Comparison of ENCODE assay signal across 8 mouse cellular contexts in the genomic region with DNA sequence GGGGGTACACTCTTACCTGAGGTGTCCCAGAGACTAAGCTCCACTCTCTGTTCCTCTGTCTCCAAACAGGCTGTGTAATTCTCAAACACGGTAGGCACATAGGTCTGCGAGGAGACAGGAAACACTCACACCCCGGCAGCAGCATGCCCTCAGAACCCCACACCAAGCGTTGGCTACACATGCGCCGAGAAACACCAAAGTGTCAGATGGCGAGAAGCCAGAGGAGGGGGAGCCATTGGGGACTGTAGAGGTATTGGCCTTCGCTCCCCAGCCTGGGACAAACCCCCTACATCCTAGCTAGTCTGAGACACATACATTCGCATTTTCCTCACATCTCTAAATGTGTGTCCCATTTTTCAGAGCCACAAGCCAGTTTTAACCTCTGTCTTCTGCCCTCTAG. TPM values are rescaled to one million over a fixed set of nuclear protein-coding genes. Genes with fewer than 3 reads are reported as not detected.
DNase-seq lines count a peak whose midpoint lies in the region; ATAC-seq lines count a peak whose summit lies in the region.

No protein-coding gene starts in this region.

- no peak overlapping the region for H3K27ac ChIP-seq in forebrain, embryonic 12.5 days

- peaks cover 64% of the 10 kb centered on the region for H3K27me3 ChIP-seq in forebrain, embryonic 12.5 days

- H3K36me3 ChIP-seq in forebrain, embryonic 12.5 days (replicated peaks): no peaks in the 10 kb centered on the region

- peaks cover 43% of the 10 kb centered on the region for H3K4me1 ChIP-seq in forebrain, embryonic 12.5 days

- WGBS in forebrain, embryonic 12.5 days: 7% methylated on average over 9 of the region's 9 CpGs

- peak; percentile 18 for DNase-seq in kidney, adult 9 months
- DNase-seq in kidney, adult 8-10 months: no peak
- peak; percentile 43 for DNase-seq in Muller cell, postnatal 12 days (ENCODE audit: inconsistent ontology term)
- DNase-seq in kidney, postnatal 10 days: peak; percentile 34
- peak; percentile 34 for DNase-seq in neural tube, embryonic 10.5 days (ENCODE audit: extremely low spot score, low spot score)
- DNase-seq in left cerebral cortex, adult 11 months (ENCODE audit: low spot score): no peak

- peak overlapping the region; percentile 94 for H3K4me2 ChIP-seq in forebrain, embryonic 12.5 days

- H3K9me3 ChIP-seq in forebrain, embryonic 12.5 days: no peaks in the 10 kb centered on the region

- H3K9ac ChIP-seq in forebrain, embryonic 12.5 days: peak overlapping the region; percentile 59

- ATAC-seq in forebrain, embryonic 12.5 days (ENCODE audit: low FRiP score): no peak
- ATAC-seq in megakaryocyte progenitor cell, adult 5-6 weeks (replicated peaks; ENCODE audit: poor library complexity): no peak

- peak overlapping the region; percentile 48 for H3K4me3 ChIP-seq in forebrain, embryonic 12.5 days (replicated peaks)

RNA-seq across cellular contexts. Expression of gene Rnd1, which starts 0.8 kb away (rescaled TPM):
- polyA plus RNA-seq in forebrain, embryonic 12.5 days (2016; fragmentation: Nextera tagmentation; extraction: Ambion mirVana): 3.9 TPM in 2 replicates
- total RNA-seq in megakaryocyte progenitor cell, adult 5-6 weeks (2015): 1.1 and 1.7 TPM in 2 replicates
- 3.3 and 3.5 TPM in 2 replicates for total RNA-seq in megakaryocyte progenitor cell, adult 5-6 weeks (2017)

RNA-seq across cellular contexts. Expression of gene Ddx23, which starts 13.8 kb away (rescaled TPM):
- polyA plus RNA-seq in forebrain, embryonic 12.5 days (2016; fragmentation: Nextera tagmentation; extraction: Ambion mirVana): 23.9 and 24.1 TPM in 2 replicates
- 22.1 and 25.0 TPM in 2 replicates for total RNA-seq in megakaryocyte progenitor cell, adult 5-6 weeks (2015)
- 88.0 and 121 TPM in 2 replicates for total RNA-seq in megakaryocyte progenitor cell, adult 5-6 weeks (2017)

RNA-seq across cellular contexts. Expression of gene Ccdc65, which starts 31.5 kb away (rescaled TPM):
- 1.5 and 1.7 TPM in 2 replicates for polyA plus RNA-seq in forebrain, embryonic 12.5 days (2016; fragmentation: Nextera tagmentation; extraction: Ambion mirVana)
- not detected in 2 replicates for total RNA-seq in megakaryocyte progenitor cell, adult 5-6 weeks (2015)
- not detected in 2 replicates for total RNA-seq in megakaryocyte progenitor cell, adult 5-6 weeks (2017)

RNA-seq across cellular contexts. Expression of gene Cacnb3, which starts 45.8 kb away (rescaled TPM):
- polyA plus RNA-seq in forebrain, embryonic 12.5 days (2016; fragmentation: Nextera tagmentation; extraction: Ambion mirVana): 77.1 and 80.4 TPM in 2 replicates
- total RNA-seq in megakaryocyte progenitor cell, adult 5-6 weeks (2015): not detected in 2 replicates
- total RNA-seq in megakaryocyte progenitor cell, adult 5-6 weeks (2017): not detected in 2 replicates

RNA-seq across cellular contexts. Expression of gene Fkbp11, which starts 51.5 kb away (rescaled TPM):
- polyA plus RNA-seq in forebrain, embryonic 12.5 days (2016; fragmentation: Nextera tagmentation; extraction: Ambion mirVana): 6.2 and 8.5 TPM in 2 replicates
- total RNA-seq in megakaryocyte progenitor cell, adult 5-6 weeks (2015): 45.2 and 50.0 TPM in 2 replicates
- 35.5 and 62.3 TPM in 2 replicates for total RNA-seq in megakaryocyte progenitor cell, adult 5-6 weeks (2017)

Comparison
In these comparisons a context has a peak if more than half of its experiments do, and no peak if none do; other contexts are left out.
1. DNase-seq: peak in kidney, adult 9 months (single experiment), Muller cell, postnatal 12 days (single experiment), kidney, postnatal 10 days (single experiment) and neural tube, embryonic 10.5 days (single experiment); none in kidney, adult 8-10 months (0 of 2) and left cerebral cortex, adult 11 months (single experiment).